In genomic region chr6:123468651-123469050, GRCm38 (mm10) we compare ENCODE assay signal across 19 mouse cellular contexts. TPM values are rescaled to one million over a fixed set of nuclear protein-coding genes. Genes with fewer than 3 reads are reported as not detected.
DNase-seq lines count a peak whose midpoint lies in the region; ATAC-seq lines count a peak whose summit lies in the region.
"Not testable (repeated sequence)": the region's sequence is repeated elsewhere in the genome, so short reads cannot be mapped to it uniquely, and the experiment has no call there.
"Had no signal": no experiment of that assay in that cellular context is flagged by ENCODE, and none has a peak within 500 bp of the region (broad histone marks: within the 10 kb centered on the region; RNA-seq: fewer than 3 reads in every experiment).

No protein-coding gene starts in this region.

- not testable (repeated sequence) for H3K4me1 ChIP-seq in liver, embryonic 13.5 days (replicated peaks); liver, embryonic 15.5 days (replicated peaks)

- H3K27ac ChIP-seq in liver, embryonic 13.5 days; liver, embryonic 15.5 days (replicated peaks): not testable (repeated sequence)

- not testable (repeated sequence) for H3K4me2 ChIP-seq in liver, embryonic 13.5 days; liver, embryonic 15.5 days

- not testable (repeated sequence) for H3K4me3 ChIP-seq in liver, embryonic 13.5 days (replicated peaks); liver, embryonic 15.5 days (replicated peaks)

- WGBS in liver, embryonic 13.5 days (ENCODE audit: insufficient replicate concordance): no CpG with 5 or more reads among the region's 1 CpGs
- no CpG with 5 or more reads among the region's 1 CpGs for WGBS in liver, embryonic 15.5 days (ENCODE audit: insufficient replicate concordance)

- not testable (repeated sequence) for H3K9me3 ChIP-seq in liver, embryonic 13.5 days (replicated peaks); liver, embryonic 15.5 days (replicated peaks)

- not testable (repeated sequence) for DNase-seq in liver, embryonic 13.5 days

- H3K36me3 ChIP-seq in liver, embryonic 13.5 days; liver, embryonic 15.5 days (replicated peaks): not testable (repeated sequence)

- 0 out of 2 replicates have a peak, but pooled peaks have one; percentile 19 for ATAC-seq in erythroid progenitor cell, adult 5-6 weeks (replicated peaks; ENCODE audit: low FRiP score, poor library complexity, severe bottlenecking)
- peak; percentile 57; the same call in 1 of the 2 replicates for ATAC-seq in liver, embryonic 13.5 days (ENCODE audit: low read depth)
- ATAC-seq in liver, embryonic 15.5 days (ENCODE audit: insufficient read depth): peak; percentile 42
- ATAC-seq in megakaryocyte progenitor cell, adult 5-6 weeks (replicated peaks; ENCODE audit: poor library complexity): peak; percentile 20; the same call in 1 of the 2 replicates

- not testable (repeated sequence) for H3K27me3 ChIP-seq in liver, embryonic 13.5 days; liver, embryonic 15.5 days

- not testable (repeated sequence) for H3K9ac ChIP-seq in liver, embryonic 13.5 days; liver, embryonic 15.5 days

RNA-seq across cellular contexts. Expression of gene Vmn2r20, which starts 50.7 kb away (rescaled TPM):
- total RNA-seq in erythroid progenitor cell, adult 5-6 weeks (2015; ENCODE audit: low replicate concordance): not detected in 2 replicates
- not detected in 2 replicates for total RNA-seq in erythroid progenitor cell, adult 5-6 weeks (2017; ENCODE audit: low replicate concordance)
- polyA plus RNA-seq in liver, embryonic 13.5 days (2015; fragmentation: Nextera tagmentation; extraction: Ambion mirVana): not detected in 2 replicates
- polyA plus RNA-seq in liver, embryonic 15.5 days (2015; fragmentation: Nextera tagmentation; extraction: Ambion mirVana): not detected in 2 replicates
- total RNA-seq in megakaryocyte progenitor cell, adult 5-6 weeks (2015): not detected in 2 replicates
- total RNA-seq in megakaryocyte progenitor cell, adult 5-6 weeks (2017): not detected in 2 replicates
- total RNA-seq: adrenal gland, adult 18-20 months; adrenal gland, adult 8-10 months; adrenal gland, postnatal 14 days; adrenal gland, postnatal 36 days; ES-E14 had no signal
- polyA plus RNA-seq: C2C12; cerebellum, adult 2 months; cortical plate, adult 2 months; embryonic facial prominence, embryonic 10.5 days; embryonic facial prominence, embryonic 12.5 days; embryonic facial prominence, embryonic 14.5 days; forebrain, embryonic 10.5 days; forebrain, embryonic 12.5 days; forebrain, embryonic 14.5 days; forebrain, embryonic 16.5 days had no signal
